10 mouse cellular contexts compared by ENCODE assay signal in genomic region chr7:92316389-92316788, GRCm38 (mm10).
A peak's percentile ranks its signal among the peaks of the same experiment; 100 is the strongest.
DNase-seq lines count a peak whose midpoint lies in the region; ATAC-seq and TF ChIP-seq lines count a peak whose summit lies in the region.
"Had no signal": no experiment of that assay in that cellular context is flagged by ENCODE, and none has a peak within 500 bp of the region (broad histone marks: within the 10 kb centered on the region; RNA-seq: fewer than 3 reads in every experiment).

No protein-coding gene starts in this region.

- no peaks in the 10 kb centered on the region for H3K36me3 ChIP-seq in midbrain, postnatal 0 days (ENCODE audit: insufficient read depth, low read length)
- H3K36me3 ChIP-seq in midbrain, embryonic 13.5 days, result no peaks in the 10 kb centered on the region
- H3K36me3 ChIP-seq in embryonic facial prominence, embryonic 14.5 days (ENCODE audit: control insufficient read depth, insufficient read depth, low read length), result no peaks in the 10 kb centered on the region
- H3K36me3 ChIP-seq in limb, embryonic 14.5 days (ENCODE audit: control insufficient read depth, insufficient read depth, low read length), result no peaks in the 10 kb centered on the region

- TF ChIP-seq CTCF in midbrain, postnatal 0 days (IDR thresholded peaks at IDR 0.05), result no peak

- H3K4me2 ChIP-seq in midbrain, postnatal 0 days (ENCODE audit: low read depth, low read length, poor library complexity, severe bottlenecking), result no peak overlapping the region
- no peak overlapping the region for H3K4me2 ChIP-seq in midbrain, embryonic 13.5 days (replicated peaks)
- H3K4me2 ChIP-seq in embryonic facial prominence, embryonic 14.5 days (ENCODE audit: low read depth, low read length), result no peak overlapping the region
- no peak overlapping the region for H3K4me2 ChIP-seq in limb, embryonic 14.5 days (replicated peaks; ENCODE audit: low read depth, low read length, severe bottlenecking)

- H3K9ac ChIP-seq in midbrain, postnatal 0 days (replicated peaks; ENCODE audit: low read length, poor library complexity, severe bottlenecking), result no peak overlapping the region
- H3K9ac ChIP-seq in midbrain, embryonic 13.5 days (replicated peaks), result no peak overlapping the region
- H3K9ac ChIP-seq in embryonic facial prominence, embryonic 14.5 days (ENCODE audit: low read depth, low read length), result no peak overlapping the region
- H3K9ac ChIP-seq in limb, embryonic 14.5 days (ENCODE audit: low read depth, low read length, severe bottlenecking), result no peak overlapping the region
- H3K9ac ChIP-seq: liver, postnatal 0 days had no signal

- no peak for TF ChIP-seq POLR2A in limb, embryonic 14.5 days (IDR thresholded peaks at IDR 0.05; ENCODE audit: borderline replicate concordance, extremely low read depth, insufficient read depth, insufficient read length)

- no peaks in the 10 kb centered on the region for H3K9me3 ChIP-seq in midbrain, postnatal 0 days (ENCODE audit: low read length)
- no peaks in the 10 kb centered on the region for H3K9me3 ChIP-seq in midbrain, embryonic 13.5 days
- H3K9me3 ChIP-seq in embryonic facial prominence, embryonic 14.5 days (ENCODE audit: control insufficient read depth, low read length), result no peaks in the 10 kb centered on the region
- H3K9me3 ChIP-seq in limb, embryonic 14.5 days (ENCODE audit: control insufficient read depth, low read length), result no peaks in the 10 kb centered on the region

- no peak overlapping the region for H3K4me3 ChIP-seq in midbrain, postnatal 0 days (ENCODE audit: low read depth, low read length)
- no peak overlapping the region for H3K4me3 ChIP-seq in midbrain, embryonic 13.5 days (replicated peaks)
- H3K4me3 ChIP-seq in embryonic facial prominence, embryonic 14.5 days (ENCODE audit: low read depth, low read length), result no peak overlapping the region
- no peak overlapping the region for H3K4me3 ChIP-seq in limb, embryonic 14.5 days (replicated peaks; ENCODE audit: low read length)
- H3K4me3 ChIP-seq: erythroblast, embryonic 14.5 days had no signal

- WGBS in midbrain, postnatal 0 days, result 66% methylated on average over 6 of the region's 6 CpGs
- 91% methylated on average over 6 of the region's 6 CpGs for WGBS in midbrain, embryonic 13.5 days
- 68% methylated on average over 6 of the region's 6 CpGs for WGBS in embryonic facial prominence, embryonic 14.5 days
- WGBS in limb, embryonic 14.5 days, result 26% methylated on average over 6 of the region's 6 CpGs

- no peaks in the 10 kb centered on the region for H3K4me1 ChIP-seq in midbrain, postnatal 0 days (ENCODE audit: insufficient read depth, low read length)
- no peaks in the 10 kb centered on the region for H3K4me1 ChIP-seq in midbrain, embryonic 13.5 days (replicated peaks)
- no peaks in the 10 kb centered on the region; the same call in 1 of the 2 replicates for H3K4me1 ChIP-seq in embryonic facial prominence, embryonic 14.5 days (ENCODE audit: control insufficient read depth, insufficient read depth, low read length)
- peaks cover 14% of the 10 kb centered on the region for H3K4me1 ChIP-seq in limb, embryonic 14.5 days (ENCODE audit: control insufficient read depth, insufficient read depth, low read length)

- DNase-seq in heart, adult 11 months, result peak; percentile 92
- DNase-seq in heart, postnatal 25 days (ENCODE audit: low spot score), result no peak
- DNase-seq in midbrain, postnatal 0 days (ENCODE audit: low spot score), result peak; percentile 68
- peak; percentile 36 for DNase-seq in embryonic facial prominence, embryonic 14.5 days (ENCODE audit: low spot score)
- DNase-seq in limb, embryonic 14.5 days (ENCODE audit: low spot score), result peak; percentile 36
- DNase-seq in left cerebral cortex, postnatal 10 days (ENCODE audit: extremely low spot score in 1 of 2, low spot score in 2 of 2), result no peak
- DNase-seq in left cerebral cortex, adult 9 months (ENCODE audit: low spot score in 2 of 2), result no peak
- DNase-seq: liver, postnatal 0 days had no signal

- no peak for ATAC-seq in midbrain, postnatal 0 days (ENCODE audit: low FRiP score)
- ATAC-seq in midbrain, embryonic 13.5 days, result no peak
- peak; percentile 53 for ATAC-seq in embryonic facial prominence, embryonic 14.5 days (ENCODE audit: low read depth)
- no peak for ATAC-seq in limb, embryonic 14.5 days (ENCODE audit: low FRiP score, low read depth)
- ATAC-seq: liver, postnatal 0 days had no signal

- H3K27me3 ChIP-seq in midbrain, postnatal 0 days (ENCODE audit: insufficient read depth, low read length), result no peaks in the 10 kb centered on the region
- no peaks in the 10 kb centered on the region for H3K27me3 ChIP-seq in midbrain, embryonic 13.5 days
- no peaks in the 10 kb centered on the region for H3K27me3 ChIP-seq in embryonic facial prominence, embryonic 14.5 days (replicated peaks; ENCODE audit: control insufficient read depth, insufficient read depth, low read length)
- H3K27me3 ChIP-seq in limb, embryonic 14.5 days (ENCODE audit: control insufficient read depth, insufficient read depth, low read length), result no peaks in the 10 kb centered on the region

- H3K27ac ChIP-seq in midbrain, postnatal 0 days (ENCODE audit: low read depth, low read length), result 0 out of 2 replicates have a peak overlapping the region, but pooled peaks have one; percentile 3
- H3K27ac ChIP-seq in midbrain, embryonic 13.5 days, result no peak overlapping the region
- H3K27ac ChIP-seq in embryonic facial prominence, embryonic 14.5 days (replicated peaks; ENCODE audit: low read depth, low read length), result no peak overlapping the region
- no peak overlapping the region for H3K27ac ChIP-seq in limb, embryonic 14.5 days (replicated peaks; ENCODE audit: low read depth, low read length)

- intact Hi-C loops in heart, postnatal 25 days (cut with DNase I), result no loop called here
- intact Hi-C loops in left cerebral cortex, postnatal 10 days (cut with DNase I), result no loop called here

Comparison
In these comparisons a context has a peak if more than half of its experiments do, and no peak if none do; other contexts are left out.
1. DNase-seq: peak in heart, adult 11 months (single experiment), midbrain, postnatal 0 days (single experiment), embryonic facial prominence, embryonic 14.5 days (single experiment) and limb, embryonic 14.5 days (single experiment); none in heart, postnatal 25 days (single experiment), left cerebral cortex, postnatal 10 days (0 of 2) and left cerebral cortex, adult 9 months (0 of 2).